Comparison of ENCODE assay signal across 10 mouse cellular contexts in the genomic region with DNA sequence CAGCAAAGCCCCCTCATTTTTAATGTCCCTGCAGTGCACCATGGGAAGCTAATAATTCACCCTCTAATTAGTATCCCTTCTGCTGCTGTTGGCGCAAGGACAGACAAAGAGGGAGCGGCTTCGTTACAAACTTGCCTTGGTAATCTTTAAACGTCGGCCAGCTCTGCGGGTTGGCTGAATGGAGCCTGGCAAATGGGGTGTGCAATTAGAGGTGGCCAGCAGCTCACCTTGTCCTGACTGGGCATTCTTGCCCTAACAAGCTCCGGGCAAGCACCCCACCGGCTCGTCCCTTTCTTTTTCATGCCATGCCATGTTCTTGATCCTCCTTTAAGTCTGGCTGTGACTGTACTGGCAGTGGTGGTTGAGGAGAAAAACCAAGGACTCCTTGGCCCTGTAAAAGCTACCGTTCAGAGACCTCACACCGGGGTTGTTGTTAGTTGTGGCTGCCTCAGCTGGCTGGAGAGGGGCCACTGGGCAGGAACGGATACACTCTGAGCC.
A peak's percentile ranks its signal among the peaks of the same experiment; 100 is the strongest.
DNase-seq lines count a peak whose midpoint lies in the region; ATAC-seq and TF ChIP-seq lines count a peak whose summit lies in the region.
"Had no signal": no experiment of that assay in that cellular context is flagged by ENCODE, and none has a peak within 500 bp of the region (broad histone marks: within the 10 kb centered on the region; RNA-seq: fewer than 3 reads in every experiment).

No protein-coding gene starts in this region.

- no peaks in the 10 kb centered on the region for H3K4me1 ChIP-seq in forebrain, postnatal 0 days (ENCODE audit: insufficient read depth)
- no peaks in the 10 kb centered on the region for H3K4me1 ChIP-seq in lung, postnatal 0 days (ENCODE audit: insufficient read depth, low read depth, low read length)
- H3K4me1 ChIP-seq: embryonic facial prominence, embryonic 15.5 days; liver, embryonic 15.5 days had no signal

- intact Hi-C loops in left cerebral cortex, postnatal 14 days (cut with DNase I) = no loop called here

- no peaks in the 10 kb centered on the region for H3K27me3 ChIP-seq in forebrain, postnatal 0 days (ENCODE audit: insufficient read depth, low read length)
- no peaks in the 10 kb centered on the region for H3K27me3 ChIP-seq in lung, postnatal 0 days (replicated peaks; ENCODE audit: insufficient read depth, low read length)
- H3K27me3 ChIP-seq: embryonic facial prominence, embryonic 15.5 days; liver, embryonic 15.5 days had no signal

- no peak for TF ChIP-seq CTCF in forebrain, postnatal 0 days (IDR thresholded peaks at IDR 0.05; ENCODE audit: low read depth)
- no peak for TF ChIP-seq CTCF in lung, postnatal 0 days (IDR thresholded peaks at IDR 0.05)

- no peak overlapping the region for H3K27ac ChIP-seq in forebrain, postnatal 0 days (ENCODE audit: low read depth, low read length)
- H3K27ac ChIP-seq in lung, postnatal 0 days (ENCODE audit: low read length) = no peak overlapping the region
- H3K27ac ChIP-seq: embryonic facial prominence, embryonic 15.5 days; liver, embryonic 15.5 days had no signal

- ATAC-seq in forebrain, postnatal 0 days = peak; percentile 60
- ATAC-seq in lung, postnatal 0 days = no peak

- no peak overlapping the region for H3K9ac ChIP-seq in forebrain, postnatal 0 days
- H3K9ac ChIP-seq in lung, postnatal 0 days (replicated peaks; ENCODE audit: low read depth) = no peak overlapping the region
- H3K9ac ChIP-seq: embryonic facial prominence, embryonic 15.5 days; liver, embryonic 15.5 days had no signal

- no peak for TF ChIP-seq EP300 in lung, postnatal 0 days (IDR thresholded peaks at IDR 0.05)

- H3K4me2 ChIP-seq in forebrain, postnatal 0 days (ENCODE audit: low read depth) = no peak overlapping the region
- no peak overlapping the region for H3K4me2 ChIP-seq in lung, postnatal 0 days (replicated peaks; ENCODE audit: low read depth, low read length)
- H3K4me2 ChIP-seq: embryonic facial prominence, embryonic 15.5 days; liver, embryonic 15.5 days had no signal

- WGBS in forebrain, postnatal 0 days = 11% methylated on average over 12 of the region's 12 CpGs
- 80% methylated on average over 12 of the region's 12 CpGs for WGBS in lung, postnatal 0 days

- no peaks in the 10 kb centered on the region for H3K36me3 ChIP-seq in forebrain, postnatal 0 days (ENCODE audit: insufficient read depth)
- H3K36me3 ChIP-seq in lung, postnatal 0 days (ENCODE audit: insufficient read depth, low read length) = no peaks in the 10 kb centered on the region
- H3K36me3 ChIP-seq: embryonic facial prominence, embryonic 15.5 days; liver, embryonic 15.5 days had no signal

- peak; percentile 3 to 9 for DNase-seq in right cerebral cortex, postnatal 36 days (ENCODE audit: low spot score in 2 of 2)
- no peak for DNase-seq in right cerebral cortex, postnatal 14 days
- DNase-seq in forebrain, postnatal 0 days = peak; percentile 54
- DNase-seq in left cerebral cortex, postnatal 14 days (ENCODE audit: low spot score in 2 of 2) = peak; percentile 8 to 22
- DNase-seq in adipocyte (ENCODE audit: low spot score) = no peak
- DNase-seq in lung, postnatal 0 days (ENCODE audit: low spot score) = no peak
- DNase-seq in lung, postnatal 36 days = no peak
- DNase-seq: adrenal gland, postnatal 25 days had no signal

- H3K4me3 ChIP-seq in forebrain, postnatal 0 days (ENCODE audit: low read depth, low read length) = no peak overlapping the region
- no peak overlapping the region for H3K4me3 ChIP-seq in lung, postnatal 0 days (ENCODE audit: low read depth, low read length)
- H3K4me3 ChIP-seq: embryonic facial prominence, embryonic 15.5 days; liver, embryonic 15.5 days had no signal

- no peaks in the 10 kb centered on the region for H3K9me3 ChIP-seq in forebrain, postnatal 0 days (ENCODE audit: low read length)
- H3K9me3 ChIP-seq in lung, postnatal 0 days (ENCODE audit: low read length) = no peaks in the 10 kb centered on the region
- H3K9me3 ChIP-seq: liver, embryonic 15.5 days had no signal

Comparison
In these comparisons a context has a peak if more than half of its experiments do, and no peak if none do; other contexts are left out.
1. DNase-seq: peak in right cerebral cortex, postnatal 36 days (2 of 2), forebrain, postnatal 0 days (single experiment) and left cerebral cortex, postnatal 14 days (2 of 2); none in right cerebral cortex, postnatal 14 days (single experiment), adipocyte (single experiment), lung, postnatal 0 days (single experiment) and lung, postnatal 36 days (single experiment).